Mouse (Mus musculus) stomach, adult 2 months (tissue): Measurements from ENCODE around the gene Snx9. TPM values are rescaled to one million over a fixed set of nuclear protein-coding genes. Genes with fewer than 3 reads are reported as not detected.

Source experiments
- polyA plus RNA-seq: library from polyadenylated mRNA; depleted of rRNA; stranded (reverse); fragments of >200 nt; gene quantifications from 2 replicates; pipeline ENCODE4 v1.2.3, GENCODE M21; 2012; rRNA removed

Snx9 gene
- polyA plus RNA-seq, result 14.5 and 18.2 TPM in 2 replicates

DNA sequence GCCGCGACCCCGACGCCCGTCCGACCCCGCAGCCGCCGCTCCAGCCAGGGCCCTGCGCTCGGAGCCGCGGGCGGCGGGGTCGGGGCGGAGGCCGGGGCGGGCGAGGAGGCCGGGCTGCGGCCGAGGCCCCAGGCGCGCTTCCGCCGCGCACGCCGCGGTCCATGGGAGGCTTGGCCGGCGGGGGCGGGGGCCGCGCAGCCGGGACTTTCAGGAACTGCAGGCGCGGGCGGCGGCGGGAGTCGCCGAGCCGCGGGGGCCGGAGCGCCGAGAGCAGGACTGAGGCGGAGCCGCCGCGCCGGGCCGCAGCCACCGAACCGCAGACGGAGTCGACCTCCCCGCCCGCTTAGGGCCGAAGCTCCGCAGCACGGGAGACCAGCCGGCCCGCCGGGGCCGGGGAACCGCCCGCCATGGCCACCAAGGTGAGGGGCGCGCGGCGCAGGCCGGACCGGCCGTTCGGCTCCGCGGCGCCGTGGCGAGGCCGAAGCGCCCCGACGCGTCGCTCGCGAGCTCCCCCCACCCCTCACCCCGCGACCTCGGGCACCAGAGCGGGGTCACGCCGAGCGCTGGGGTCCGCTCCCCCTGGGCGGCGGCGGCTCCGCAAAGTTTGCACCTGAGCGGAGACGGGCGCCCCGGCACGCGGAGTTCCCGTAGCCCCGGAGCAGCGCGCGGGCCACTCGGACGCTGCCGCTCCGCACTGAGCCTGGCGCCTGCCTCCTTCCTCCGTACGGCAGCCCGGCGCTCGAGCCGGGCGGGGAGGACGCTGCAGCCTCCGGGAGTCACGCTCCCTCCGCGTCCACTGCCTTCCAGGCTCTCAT, at the start of gene Snx9:
TSS of gene Snx9 (plus strand) at position 202 of the 815 bp plus-strand sequence.

DNA sequence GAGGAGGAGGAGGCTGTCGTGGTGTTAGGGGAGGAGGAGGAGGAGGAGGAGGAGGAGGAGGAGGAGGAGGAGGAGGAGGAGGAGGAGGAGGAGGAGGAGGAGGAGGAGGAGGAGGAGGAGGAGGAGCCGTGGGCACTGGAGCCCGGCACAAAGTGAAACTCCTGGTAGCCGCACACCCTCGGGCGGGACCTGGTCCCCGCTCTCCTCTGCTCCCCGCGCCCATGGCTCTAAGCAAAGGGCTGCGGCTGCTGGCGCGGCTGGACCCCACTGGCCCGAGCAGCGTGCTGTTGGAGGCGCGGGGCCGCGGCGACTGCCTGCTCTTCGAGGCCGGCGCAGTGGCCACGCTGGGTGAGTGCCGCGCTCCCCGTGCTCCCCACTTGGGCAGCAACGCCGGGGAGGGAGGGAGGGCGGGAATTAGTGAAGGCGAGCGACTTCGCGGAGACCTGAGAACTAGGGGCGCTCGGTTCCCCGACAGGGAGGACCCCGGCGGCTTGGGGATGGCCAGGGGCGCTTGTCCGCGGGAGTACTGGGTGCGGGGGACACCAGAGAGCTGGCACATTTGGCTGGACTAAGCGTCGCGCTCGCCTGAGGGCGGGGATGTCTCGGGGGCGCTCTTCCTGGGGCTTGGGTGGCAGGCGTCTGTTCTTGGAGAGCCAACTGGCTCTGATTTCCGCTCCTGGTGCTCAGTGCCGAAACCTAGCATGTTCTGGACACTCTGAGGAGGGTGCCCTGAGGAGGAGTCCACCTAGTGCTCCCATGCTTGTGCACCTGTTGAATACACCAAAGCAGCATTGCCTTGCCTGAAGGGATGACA, 100.3 kb downstream of the Snx9 start, which contains the start of gene Synj2:
TSS of gene Synj2 (plus strand) at position 51 of the 814 bp plus-strand sequence.

Other genes with a start within 250 kb of the Snx9 start
- gene Synj2, start 100.0 kb downstream of the Snx9 start, polyA plus RNA-seq, result 3.3 and 3.5 TPM in 2 replicates
- gene Serac1, start 238.4 kb downstream of the Snx9 start, polyA plus RNA-seq, result 0.77 and 0.93 TPM in 2 replicates
- 2.3 and 2.6 TPM in 2 replicates for gene Gtf2h5, start 238.5 kb downstream of the Snx9 start, polyA plus RNA-seq